Mouse (Mus musculus): ENCODE results near the gene Slc41a3. TPM values are rescaled to one million over a fixed set of nuclear protein-coding genes. Genes with fewer than 3 reads are reported as not detected.
"Not testable (repeated sequence)": the region's sequence is repeated elsewhere in the genome, so short reads cannot be mapped to it uniquely, and the experiment has no call there.

The Slc41a3 gene
- total RNA-seq, 4 experiments from 2014 or later = 3.3 to 6.6 (median 5.0) TPM

GRCm38 (mm10) chr6:90624184-90624583 is 19.7 kb downstream of the Slc41a3 start:
- no peak for DNase-seq (ENCODE audit: low spot score in 2 of 2)

GRCm38 (mm10) chr6:90624733-90625132 is 20.2 kb downstream of the Slc41a3 start:
- no peak for DNase-seq (ENCODE audit: low spot score in 2 of 2)

GRCm38 (mm10) chr6:90625207-90625994 is 20.9 kb downstream of the Slc41a3 start:
- no peak for DNase-seq (ENCODE audit: low spot score in 2 of 2)

GRCm38 (mm10) chr6:90627556-90627955 is 23.0 kb downstream of the Slc41a3 start:
- no peak for DNase-seq (ENCODE audit: low spot score in 2 of 2)

- no peak for DNase-seq (ENCODE audit: low spot score in 2 of 2)
These were observed 25.0 kb downstream of the Slc41a3 start for GRCm38 (mm10) chr6:90629506-90629905.

- DNase-seq (ENCODE audit: low spot score in 2 of 2) = no peak
These were observed 25.9 kb downstream of the Slc41a3 start for GRCm38 (mm10) chr6:90630427-90630826.

GRCm38 (mm10) chr6:90632526-90632925 is 28.0 kb downstream of the Slc41a3 start:
- DNase-seq (ENCODE audit: low spot score in 2 of 2) = not testable (repeated sequence)

- DNase-seq (ENCODE audit: low spot score in 2 of 2) = no peak
These were observed 30.6 kb downstream of the Slc41a3 start for GRCm38 (mm10) chr6:90635081-90635480.

GRCm38 (mm10) chr6:90635611-90636010 is 31.1 kb downstream of the Slc41a3 start:
- DNase-seq (ENCODE audit: low spot score in 2 of 2) = no peak

GRCm38 (mm10) chr6:90643057-90643456 is 38.5 kb downstream of the Slc41a3 start:
- no peak for DNase-seq (ENCODE audit: low spot score in 2 of 2)

GRCm38 (mm10) chr6:90644965-90645364 is 40.4 kb downstream of the Slc41a3 start:
- DNase-seq (ENCODE audit: low spot score in 2 of 2) = no peak

GRCm38 (mm10) chr6:90648391-90648790 is 43.9 kb downstream of the Slc41a3 start:
- no peak for DNase-seq (ENCODE audit: low spot score in 2 of 2)

GRCm38 (mm10) chr6:90649279-90649678 is 44.8 kb downstream of the Slc41a3 start:
- no peak for DNase-seq (ENCODE audit: low spot score in 2 of 2)

GRCm38 (mm10) chr6:90650634-90651033 is 46.1 kb downstream of the Slc41a3 start:
- DNase-seq (ENCODE audit: low spot score in 2 of 2) = no peak

GRCm38 (mm10) chr6:90653736-90654135 is 49.2 kb downstream of the Slc41a3 start:
- DNase-seq (ENCODE audit: low spot score in 2 of 2) = peak in 1 of 2 experiments; percentile 59

- DNase-seq (ENCODE audit: low spot score in 2 of 2) = not testable (repeated sequence)
These were observed 51.9 kb downstream of the Slc41a3 start for GRCm38 (mm10) chr6:90656344-90656850.

GRCm38 (mm10) chr6:90659913-90660312 is 55.4 kb downstream of the Slc41a3 start:
- DNase-seq (ENCODE audit: low spot score in 2 of 2) = no peak

- no peak for DNase-seq (ENCODE audit: low spot score in 2 of 2)
These were observed 56.0 kb downstream of the Slc41a3 start for GRCm38 (mm10) chr6:90660398-90661028.

- no peak for DNase-seq (ENCODE audit: low spot score in 2 of 2)
These were observed 56.5 kb downstream of the Slc41a3 start for GRCm38 (mm10) chr6:90661029-90661399.

GRCm38 (mm10) chr6:90662148-90662547 is 57.6 kb downstream of the Slc41a3 start:
- no peak for DNase-seq (ENCODE audit: low spot score in 2 of 2)

GRCm38 (mm10) chr6:90663736-90664135 is 59.2 kb downstream of the Slc41a3 start:
- DNase-seq (ENCODE audit: low spot score in 2 of 2) = no peak

GRCm38 (mm10) chr6:90668693-90669092 is 64.2 kb downstream of the Slc41a3 start:
- DNase-seq (ENCODE audit: low spot score in 2 of 2) = no peak

GRCm38 (mm10) chr6:90678759-90679158 is 74.2 kb downstream of the Slc41a3 start:
- DNase-seq (ENCODE audit: low spot score in 2 of 2) = no peak

Measured in layer of hippocampus, adult 8-10 months (tissue).